Mouse (Mus musculus): ENCODE results near the gene Inhbe. TPM values are rescaled to one million over a fixed set of nuclear protein-coding genes. Genes with fewer than 3 reads are reported as not detected.

The Inhbe gene
- not detected in 2 replicates for polyA plus RNA-seq (2015; fragmentation: Nextera tagmentation; extraction: Ambion mirVana)

DNA sequence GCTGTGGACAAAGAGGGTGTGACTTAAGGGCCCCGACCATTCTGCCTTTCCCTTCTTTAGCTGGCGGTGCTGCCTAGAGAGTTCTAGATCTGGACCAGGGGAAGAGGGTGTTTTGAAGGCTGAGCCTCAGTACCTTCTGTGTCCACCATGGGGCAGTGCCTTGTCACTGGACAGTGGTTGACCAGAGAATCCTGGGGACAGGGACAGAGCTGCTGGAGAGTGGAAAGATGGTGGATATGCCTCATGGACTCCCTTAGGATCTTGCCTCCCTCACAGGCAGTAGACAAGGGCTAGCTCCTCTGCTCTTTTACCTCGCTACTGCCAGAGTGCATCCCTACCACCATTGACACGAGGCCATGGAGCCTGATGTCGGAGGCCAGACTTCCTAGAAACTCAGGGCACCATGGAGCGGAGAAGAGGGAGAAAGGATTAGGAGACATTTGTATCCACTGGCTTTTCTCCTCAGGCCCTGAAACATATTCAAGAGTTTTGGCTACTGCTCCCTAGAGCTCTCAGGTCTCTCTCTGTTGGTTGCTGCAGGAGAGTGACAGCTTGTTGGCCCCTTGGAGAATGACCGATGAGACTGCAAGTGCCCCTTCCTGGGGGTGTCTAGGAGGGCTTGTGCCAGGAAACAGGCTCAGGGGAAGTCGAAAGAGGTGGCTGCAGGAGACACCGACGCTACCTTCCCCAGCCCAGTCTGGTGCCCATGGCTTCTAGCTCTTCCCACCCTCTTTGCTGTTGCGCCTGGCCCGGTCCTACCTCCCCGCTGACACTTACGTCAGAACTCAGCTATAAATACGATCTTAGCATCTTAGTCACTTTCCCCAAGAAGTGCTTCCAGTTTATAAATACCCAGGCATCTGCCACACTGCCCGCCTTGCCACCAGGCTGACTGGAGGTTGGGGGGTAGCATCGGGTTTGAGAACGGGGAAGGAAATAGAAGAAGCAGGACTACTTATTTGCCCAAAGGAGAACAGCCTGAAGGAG, at the start of gene Inhbe:
Inhbe (minus strand) TSS at position 503 of the 987 bp plus-strand sequence.
- Histone ChIP-seq H3K27ac (ENCODE audit: low read length) (no peak within 1 kb of the TSS), H3K27me3 (ENCODE audit: control insufficient read depth, insufficient read depth, low read depth, low read length) (no peaks in the 10 kb centered on the region; the same call in 1 of the 2 replicates), H3K4me2 (ENCODE audit: low read depth, low read length) (no peak within 1 kb of the TSS), H3K36me3 (ENCODE audit: control insufficient read depth, insufficient read depth, low read length) (no peaks in the 10 kb centered on the region), H3K4me1 (replicated peaks; ENCODE audit: control insufficient read depth, insufficient read depth, low read length) (peaks cover 2% of the 10 kb centered on the region; the same call in 1 of the 2 replicates), H3K4me3 (ENCODE audit: low read length) (no peak within 1 kb of the TSS), H3K9ac (ENCODE audit: low read length) (no peak within 1 kb of the TSS), H3K9me3 (ENCODE audit: control insufficient read depth, low read length) (no peaks in the 10 kb centered on the region)
- 70% methylated on average over 18 of the region's 18 CpGs for WGBS
- ATAC-seq (ENCODE audit: low read depth), result no peak

- no peak for ATAC-seq (ENCODE audit: low read depth)
- Histone ChIP-seq H3K4me3 (ENCODE audit: low read length) (no peak overlapping the region), H3K36me3 (ENCODE audit: control insufficient read depth, insufficient read depth, low read length) (peaks cover 5% of the 10 kb centered on the region; the same call in 1 of the 2 replicates), H3K27me3 (ENCODE audit: control insufficient read depth, insufficient read depth, low read depth, low read length) (no peaks in the 10 kb centered on the region), H3K9me3 (ENCODE audit: control insufficient read depth, low read length) (no peaks in the 10 kb centered on the region), H3K27ac (ENCODE audit: low read length) (no peak overlapping the region), H3K4me1 (replicated peaks; ENCODE audit: control insufficient read depth, insufficient read depth, low read length) (no peaks in the 10 kb centered on the region), H3K9ac (ENCODE audit: low read length) (no peak overlapping the region), H3K4me2 (ENCODE audit: low read depth, low read length) (no peak overlapping the region)
- WGBS, result 74% methylated on average over 6 of the region's 6 CpGs
These were observed 37.6 kb upstream of the Inhbe start for GRCm38 (mm10) chr10:127391774-127392173.

- H3K9me3 ChIP-seq (ENCODE audit: control insufficient read depth, low read length), result no peaks in the 10 kb centered on the region
- H3K36me3 ChIP-seq (ENCODE audit: control insufficient read depth, insufficient read depth, low read length), result no peaks in the 10 kb centered on the region
- peak overlapping the region; percentile 66 for H3K4me3 ChIP-seq (ENCODE audit: low read length)
- 41% methylated on average over 2 of the region's 2 CpGs for WGBS
- peaks cover 5% of the 10 kb centered on the region for H3K4me1 ChIP-seq (replicated peaks; ENCODE audit: control insufficient read depth, insufficient read depth, low read length)
- H3K27me3 ChIP-seq (ENCODE audit: control insufficient read depth, insufficient read depth, low read depth, low read length), result no peaks in the 10 kb centered on the region
- H3K9ac ChIP-seq (ENCODE audit: low read length), result peak overlapping the region; percentile 88
- peak overlapping the region; percentile 71 for H3K4me2 ChIP-seq (ENCODE audit: low read depth, low read length)
- ATAC-seq (ENCODE audit: low read depth), result no peak
- peak overlapping the region; percentile 96 for H3K27ac ChIP-seq (ENCODE audit: low read length)
These were observed 27.5 kb upstream of the Inhbe start for GRCm38 (mm10) chr10:127381743-127382134.

GRCm38 (mm10) chr10:127380767-127381742, 26.8 kb upstream of the Inhbe start:
- Histone ChIP-seq H3K9ac (ENCODE audit: low read length) (peak overlapping the region; percentile 88), H3K4me1 (replicated peaks; ENCODE audit: control insufficient read depth, insufficient read depth, low read length) (peaks cover 5% of the 10 kb centered on the region), H3K4me3 (ENCODE audit: low read length) (peak overlapping the region; percentile 66), H3K9me3 (ENCODE audit: control insufficient read depth, low read length) (no peaks in the 10 kb centered on the region), H3K27ac (ENCODE audit: low read length) (peak overlapping the region; percentile 96), H3K27me3 (ENCODE audit: control insufficient read depth, insufficient read depth, low read depth, low read length) (no peaks in the 10 kb centered on the region), H3K4me2 (ENCODE audit: low read depth, low read length) (peak overlapping the region; percentile 71), H3K36me3 (ENCODE audit: control insufficient read depth, insufficient read depth, low read length) (no peaks in the 10 kb centered on the region)
- WGBS, result under 1% methylated on average over 27 of the region's 79 CpGs
- ATAC-seq (ENCODE audit: low read depth), result peak; percentile 91

- Histone ChIP-seq H3K27ac (ENCODE audit: low read length) (peak within 1 kb of the TSS; percentile 96), H3K4me3 (ENCODE audit: low read length) (peak within 1 kb of the TSS; percentile 66), H3K9ac (ENCODE audit: low read length) (peak within 1 kb of the TSS; percentile 88), H3K4me2 (ENCODE audit: low read depth, low read length) (peak within 1 kb of the TSS; percentile 77), H3K4me1 (replicated peaks; ENCODE audit: control insufficient read depth, insufficient read depth, low read length) (peaks cover 5% of the 10 kb centered on the region), H3K36me3 (ENCODE audit: control insufficient read depth, insufficient read depth, low read length) (no peaks in the 10 kb centered on the region), H3K27me3 (ENCODE audit: control insufficient read depth, insufficient read depth, low read depth, low read length) (no peaks in the 10 kb centered on the region), H3K9me3 (ENCODE audit: control insufficient read depth, low read length) (no peaks in the 10 kb centered on the region)
- ATAC-seq (ENCODE audit: low read depth), result peak; percentile 99
- WGBS, result 1% methylated on average over 45 of the region's 53 CpGs
These were observed 26.1 kb upstream of the Inhbe start, which contains the start of gene R3hdm2 for GRCm38 (mm10) chr10:127380251-127380691. Gene R3hdm2 (plus strand): TSS chr10:127380327.

DNA sequence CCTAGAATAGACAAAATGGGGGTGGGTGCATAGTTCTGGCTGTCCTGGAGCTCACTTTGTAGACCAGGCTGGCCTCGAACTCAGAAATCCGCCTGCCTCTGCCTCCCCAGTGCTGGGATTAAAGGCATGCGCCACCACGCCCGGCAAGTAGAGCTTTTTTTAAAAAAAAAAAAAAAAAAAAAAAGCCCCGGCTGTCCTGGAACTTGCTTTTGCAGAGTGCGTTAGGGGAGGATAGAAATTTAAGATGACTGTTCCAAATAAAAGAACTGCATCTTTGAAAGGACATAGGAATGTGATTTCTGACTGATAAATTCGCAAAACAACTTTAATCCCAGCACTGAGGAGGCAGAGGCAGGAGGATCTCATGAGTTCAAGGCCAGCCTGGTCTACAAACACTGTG, 25.4 kb upstream of the Inhbe start:
- 81% methylated on average over 8 of the region's 8 CpGs for WGBS
- no peak for ATAC-seq (ENCODE audit: low read depth)
- no peak overlapping the region for H3K27ac ChIP-seq (ENCODE audit: low read length)

GRCm38 (mm10) chr10:127377700-127378099, 23.5 kb upstream of the Inhbe start:
- WGBS, result 53% methylated on average over 3 of the region's 3 CpGs

More for the DNA sequence above, 25.4 kb upstream of the Inhbe start:
- Histone ChIP-seq H3K27me3 (ENCODE audit: control insufficient read depth, insufficient read depth, low read depth, low read length) (no peaks in the 10 kb centered on the region), H3K4me3 (ENCODE audit: low read length) (peak overlapping the region; percentile 66), H3K36me3 (ENCODE audit: control insufficient read depth, insufficient read depth, low read length) (no peaks in the 10 kb centered on the region), H3K4me1 (replicated peaks; ENCODE audit: control insufficient read depth, insufficient read depth, low read length) (peaks cover 5% of the 10 kb centered on the region), H3K9me3 (ENCODE audit: control insufficient read depth, low read length) (no peaks in the 10 kb centered on the region), H3K9ac (ENCODE audit: low read length) (peak overlapping the region; percentile 88), H3K4me2 (ENCODE audit: low read depth, low read length) (peak overlapping the region; percentile 77)

GRCm38 (mm10) chr10:127371023-127371422, 16.8 kb upstream of the Inhbe start:
- H3K9me3 ChIP-seq (ENCODE audit: control insufficient read depth, low read length), result no peaks in the 10 kb centered on the region
- H3K4me1 ChIP-seq (replicated peaks; ENCODE audit: control insufficient read depth, insufficient read depth, low read length), result no peaks in the 10 kb centered on the region
- H3K9ac ChIP-seq (ENCODE audit: low read length), result no peak overlapping the region
- no peaks in the 10 kb centered on the region for H3K27me3 ChIP-seq (ENCODE audit: control insufficient read depth, insufficient read depth, low read depth, low read length)
- H3K4me2 ChIP-seq (ENCODE audit: low read depth, low read length), result no peak overlapping the region
- H3K36me3 ChIP-seq (ENCODE audit: control insufficient read depth, insufficient read depth, low read length), result no peaks in the 10 kb centered on the region
- WGBS, result 64% methylated on average over 2 of the region's 2 CpGs
- no peak overlapping the region for H3K27ac ChIP-seq (ENCODE audit: low read length)
- H3K4me3 ChIP-seq (ENCODE audit: low read length), result no peak overlapping the region
- ATAC-seq (ENCODE audit: low read depth), result no peak

More at GRCm38 (mm10) chr10:127377700-127378099, 23.5 kb upstream of the Inhbe start:
- Histone ChIP-seq H3K36me3 (ENCODE audit: control insufficient read depth, insufficient read depth, low read length) (no peaks in the 10 kb centered on the region), H3K9me3 (ENCODE audit: control insufficient read depth, low read length) (no peaks in the 10 kb centered on the region), H3K9ac (ENCODE audit: low read length) (no peak overlapping the region), H3K27me3 (ENCODE audit: control insufficient read depth, insufficient read depth, low read depth, low read length) (no peaks in the 10 kb centered on the region), H3K4me3 (ENCODE audit: low read length) (no peak overlapping the region), H3K4me1 (replicated peaks; ENCODE audit: control insufficient read depth, insufficient read depth, low read length) (peaks cover 5% of the 10 kb centered on the region), H3K27ac (ENCODE audit: low read length) (no peak overlapping the region), H3K4me2 (ENCODE audit: low read depth, low read length) (no peak overlapping the region)
- no peak for ATAC-seq (ENCODE audit: low read depth)
